Mouse (Mus musculus) left cerebral cortex, adult 18-20 months (tissue): ENCODE results near the gene Foxn2. TPM values are rescaled to one million over a fixed set of nuclear protein-coding genes. Genes with fewer than 3 reads are reported as not detected.

Source experiments
- DNase-seq, 2 experiments: peaks; one replicate each; pipeline ENCODE4 v3.0.0; 2021 to 2022; ENCODE audit warnings: low spot score in 2 of 2, mixed read lengths in 1 of 2
- total RNA-seq, 2 experiments: library from RNA; stranded (reverse); gene quantifications; 2 replicates each; pipeline ENCODE4 v1.2.3; 2021

Gene Foxn2
- total RNA-seq, 2 experiments from 2014 or later, result 15.4 to 16.0 TPM

GRCm38 (mm10) chr17:88491366-88492106, 51.0 kb downstream of the Foxn2 start:
- DNase-seq, result no peak

GRCm38 (mm10) chr17:88492107-88492460, 51.6 kb downstream of the Foxn2 start:
- DNase-seq, result no peak

- no peak for DNase-seq
Measured at GRCm38 (mm10) chr17:88493551-88493950, 53.0 kb downstream of the Foxn2 start.

GRCm38 (mm10) chr17:88494121-88494771, 53.7 kb downstream of the Foxn2 start:
- peak; percentile 38 to 54 for DNase-seq

GRCm38 (mm10) chr17:88494772-88495132, 54.2 kb downstream of the Foxn2 start:
- DNase-seq, result no peak

- no peak for DNase-seq
Measured at GRCm38 (mm10) chr17:88498090-88498682, 57.7 kb downstream of the Foxn2 start.

GRCm38 (mm10) chr17:88504056-88504455, 63.5 kb downstream of the Foxn2 start:
- no peak for DNase-seq

GRCm38 (mm10) chr17:88505275-88505723, 64.8 kb downstream of the Foxn2 start:
- DNase-seq, result peak in 1 of 2 experiments; percentile 12

- DNase-seq, result no peak
Measured at GRCm38 (mm10) chr17:88505941-88506340, 65.4 kb downstream of the Foxn2 start.

GRCm38 (mm10) chr17:88507376-88507775, 66.9 kb downstream of the Foxn2 start:
- DNase-seq, result no peak

- no peak for DNase-seq
Measured at GRCm38 (mm10) chr17:88508846-88509508, 68.5 kb downstream of the Foxn2 start.

GRCm38 (mm10) chr17:88509999-88510398, 69.5 kb downstream of the Foxn2 start:
- no peak for DNase-seq

- DNase-seq, result peak; percentile 68 to 75
Measured at GRCm38 (mm10) chr17:88511095-88511551, 70.6 kb downstream of the Foxn2 start.

GRCm38 (mm10) chr17:88516477-88516876, 76.0 kb downstream of the Foxn2 start:
- no peak for DNase-seq

GRCm38 (mm10) chr17:88527781-88528180, 87.3 kb downstream of the Foxn2 start:
- no peak for DNase-seq

GRCm38 (mm10) chr17:88529519-88530235, 89.2 kb downstream of the Foxn2 start, which contains the start of gene Ppp1r21:
TSS of gene Ppp1r21 (plus strand) at chr17:88530118.
- peak; percentile 98 to 99 for DNase-seq

- peak in 1 of 2 experiments; percentile 24 for DNase-seq
Measured at GRCm38 (mm10) chr17:88530236-88530619, 89.7 kb downstream of the Foxn2 start.

- no peak for DNase-seq
Measured at GRCm38 (mm10) chr17:88530667-88531066, 90.2 kb downstream of the Foxn2 start.

GRCm38 (mm10) chr17:88531176-88531575, 90.7 kb downstream of the Foxn2 start:
- no peak for DNase-seq

- DNase-seq, result no peak
Measured at GRCm38 (mm10) chr17:88537842-88538430, 97.4 kb downstream of the Foxn2 start.
